Mouse (Mus musculus): ENCODE measurements around the gene Krtap19-5.

Krtap19-5 gene

GRCm38 (mm10) chr16:88896357-88896756, at the start of gene Krtap19-5:
Gene Krtap19-5 (minus strand): TSS chr16:88896457.
- DNase-seq, result no peak

- no peak for DNase-seq
These were observed 44.8 kb upstream of the Krtap19-5 start for GRCm38 (mm10) chr16:88941106-88941505.

GRCm38 (mm10) chr16:88938252-88938651, 42.0 kb upstream of the Krtap19-5 start:
- DNase-seq, result no peak

- no peak for DNase-seq
These were observed 35.9 kb upstream of the Krtap19-5 start, which contains the start of gene Krtap19-9b for GRCm38 (mm10) chr16:88932165-88932564. Gene Krtap19-9b (minus strand): TSS chr16:88932265.

- no peak for DNase-seq
These were observed 9.4 kb downstream of the Krtap19-5 start for GRCm38 (mm10) chr16:88886870-88887269.

GRCm38 (mm10) chr16:88884989-88885388, 11.3 kb downstream of the Krtap19-5 start, which contains the start of gene Krtap19-4:
Gene Krtap19-4 (minus strand): TSS chr16:88885089.
- no peak for DNase-seq

- no peak for DNase-seq
These were observed 18.3 kb downstream of the Krtap19-5 start, which contains the start of gene Krtap19-3 for GRCm38 (mm10) chr16:88877938-88878337. Gene Krtap19-3 (minus strand): TSS chr16:88878038.

- no peak for DNase-seq
These were observed 22.1 kb downstream of the Krtap19-5 start, which contains the start of gene Krtap19-2 for GRCm38 (mm10) chr16:88874169-88874568. Gene Krtap19-2 (minus strand): TSS chr16:88874269.

GRCm38 (mm10) chr16:88869311-88869710, 26.9 kb downstream of the Krtap19-5 start, which contains the start of gene Krtap19-1:
Gene Krtap19-1 (minus strand): TSS chr16:88869411.
- DNase-seq, result no peak

GRCm38 (mm10) chr16:88864887-88865407, 31.3 kb downstream of the Krtap19-5 start:
- DNase-seq, result no peak

GRCm38 (mm10) chr16:88851450-88851849, 44.8 kb downstream of the Krtap19-5 start:
- DNase-seq, result peak; percentile 2

GRCm38 (mm10) chr16:88848558-88848957, 47.7 kb downstream of the Krtap19-5 start:
- no peak for DNase-seq

GRCm38 (mm10) chr16:88847363-88847762, 48.9 kb downstream of the Krtap19-5 start:
- no peak for DNase-seq
